Mouse (Mus musculus) heart, postnatal 0 days (tissue): ENCODE results near the gene Arpc2. TPM values are rescaled to one million over a fixed set of nuclear protein-coding genes. Genes with fewer than 3 reads are reported as not detected.

Source experiments
- ATAC-seq: fragments of 200-750 bp; cut with Nextera tagmentation; 2 replicates; pipeline ENCODE4 v1.8.0; 2017; ENCODE audit warnings: low read depth, moderate number of reproducible peaks, moderate library complexity; ENCODE audit not compliant: insufficient read depth
- DNase-seq: peaks from one replicate; pipeline ENCODE4 v3.0.0-alpha.2; 2016; ENCODE audit warnings: low spot score
- H3K27ac ChIP-seq: fragments of 300-500 bp; sonication (generic); 2 replicates; pipeline ENCODE4 v1.5.1; 2014; ENCODE audit warnings: low read depth, mild to moderate bottlenecking
- H3K27me3 ChIP-seq: fragments of 300-500 bp; sonication (generic); 2 replicates; pipeline ENCODE4 v1.6.1; 2014; ENCODE audit warnings: low read length, mixed read lengths; ENCODE audit not compliant: control insufficient read depth, insufficient read depth
- H3K36me3 ChIP-seq: fragments of 300-500 bp; sonication (generic); replicated peaks from 2 replicates; pipeline ENCODE4 v1.6.1; 2014; ENCODE audit warnings: low read length, mixed read lengths; ENCODE audit not compliant: control insufficient read depth, insufficient read depth
- H3K4me1 ChIP-seq: fragments of 300-500 bp; sonication (generic); 2 replicates; pipeline ENCODE4 v1.6.1; 2014; ENCODE audit warnings: antibody characterized with exemption; ENCODE audit not compliant: control insufficient read depth, insufficient read depth
- H3K4me2 ChIP-seq: fragments of 300-500 bp; sonication (generic); 2 replicates; pipeline ENCODE4 v1.6.1; 2014; ENCODE audit warnings: low read depth, mild to moderate bottlenecking, low read length, moderate library complexity
- H3K4me3 ChIP-seq: fragments of 300-500 bp; sonication (generic); 2 replicates; pipeline ENCODE4 v1.5.1; 2014; ENCODE audit warnings: low read depth, low read length
- H3K9ac ChIP-seq: fragments of 300-500 bp; sonication (generic); replicated peaks from 2 replicates; pipeline ENCODE4 v1.6.1; 2014; ENCODE audit warnings: low read depth, low read length, mixed read lengths
- H3K9me3 ChIP-seq: fragments of 300-500 bp; sonication (generic); replicated peaks from 2 replicates; pipeline ENCODE4 v1.6.1; 2016; ENCODE audit warnings: low read length; ENCODE audit not compliant: control insufficient read depth
- CTCF ChIP-seq: IDR thresholded peaks from 2 replicates; pipeline ENCODE4 v1.5.1; 2016; ENCODE audit warnings: antibody characterized with exemption, control low read depth, low read depth
- EP300 ChIP-seq: IDR thresholded peaks from 2 replicates; pipeline ENCODE4 v1.6.1; 2016; ENCODE audit warnings: antibody characterized with exemption, low read depth
- WGBS: fragments of 180-500 bp; shearing (Covaris S2); extraction: QIAGEN DNeasy Blood & Tissue Kit; methylation state at CpG from one replicate; pipeline ENCODE4 v1.1.7; 2014; 5-methylcytosine and 5-hydroxymethylcytosine counted together
- polyA plus RNA-seq: library from polyadenylated mRNA; unstranded; fragments of >200 nt; fragmentation: Nextera tagmentation; extraction: Ambion mirVana; gene quantifications from 2 replicates; pipeline ENCODE4 v1.2.1, GENCODE M21; 2015
- total RNA-seq: library from RNA; depleted of rRNA; stranded (reverse); fragments of >200 nt; gene quantifications from 2 replicates; pipeline ENCODE4 v1.2.3, GENCODE M21; 2014; ENCODE audit warnings: low replicate concordance

The Arpc2 gene
- total and polyA plus RNA-seq, 2 experiments from 2014 or later = 149 to 374 TPM

DNA sequence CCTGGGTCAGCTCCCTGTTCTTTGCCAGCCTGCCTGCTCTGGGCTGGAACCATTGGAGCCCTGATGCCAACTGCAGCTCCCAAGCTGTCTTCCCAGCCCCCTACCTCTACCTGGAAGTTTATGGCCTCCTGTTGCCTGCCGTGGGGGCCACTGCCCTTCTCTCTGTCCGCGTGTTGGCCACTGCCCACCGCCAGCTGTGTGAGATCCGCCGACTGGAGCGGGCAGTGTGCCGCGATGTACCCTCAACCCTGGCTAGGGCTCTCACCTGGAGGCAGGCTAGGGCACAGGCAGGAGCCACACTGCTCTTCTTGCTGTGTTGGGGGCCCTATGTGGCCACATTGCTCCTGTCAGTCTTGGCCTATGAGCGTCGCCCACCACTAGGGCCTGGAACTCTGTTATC lies 43.1 kb downstream of the Arpc2 start:
- no peaks in the 10 kb centered on the region for H3K27me3 ChIP-seq
- H3K4me3 ChIP-seq = no peak overlapping the region
- DNase-seq (no peak), ATAC-seq (no peak)
- no peak overlapping the region for H3K27ac ChIP-seq
- no peaks in the 10 kb centered on the region for H3K9me3 ChIP-seq
- H3K4me1 ChIP-seq = peaks cover 25% of the 10 kb centered on the region
- 89% methylated on average over 11 of the region's 11 CpGs for WGBS
- no peak overlapping the region for H3K9ac ChIP-seq
- TF ChIP-seq EP300 (no peak), CTCF (no peak)
- H3K4me2 ChIP-seq = no peak overlapping the region
- peaks cover 43% of the 10 kb centered on the region for H3K36me3 ChIP-seq

DNA sequence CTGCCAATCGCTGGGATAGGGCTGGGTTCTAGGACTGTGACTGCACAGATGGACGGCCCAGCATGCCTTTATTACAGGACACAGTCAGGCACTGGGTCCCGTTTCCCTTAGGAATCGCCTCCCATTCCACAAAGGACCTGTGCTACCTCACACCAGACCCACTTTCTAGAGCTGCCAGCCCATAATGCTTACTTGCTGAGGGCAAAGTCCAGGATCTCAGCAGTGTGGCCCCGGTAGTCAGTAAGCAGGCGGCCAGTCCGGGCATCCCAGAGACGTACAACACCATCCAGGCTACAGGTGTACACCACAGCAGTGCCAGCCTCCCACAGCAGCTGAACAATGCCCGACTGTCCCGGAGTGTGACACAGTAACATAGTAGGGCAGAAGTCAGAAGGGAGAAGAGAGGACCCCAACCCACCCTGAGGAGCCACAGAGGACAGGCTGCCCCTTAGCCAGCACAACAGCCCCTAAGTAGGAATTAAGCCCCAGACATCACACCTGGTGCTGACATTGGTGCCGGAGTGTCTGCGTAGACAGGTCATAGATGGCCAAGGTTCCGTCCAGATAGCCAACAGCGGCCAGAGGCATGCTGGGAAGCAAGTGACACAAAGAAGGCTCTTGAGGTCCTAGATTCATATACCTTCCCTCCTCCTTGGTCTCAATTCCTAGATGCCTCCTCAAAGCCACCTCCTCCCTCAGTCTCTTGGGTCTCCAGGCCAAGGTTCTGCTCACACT lies 44.9 kb downstream of the Arpc2 start:
- DNase-seq (no peak), ATAC-seq (no peak)
- WGBS = 90% methylated on average over 14 of the region's 14 CpGs
- Histone ChIP-seq H3K27ac (no peak overlapping the region), H3K4me2 (no peak overlapping the region), H3K27me3 (no peaks in the 10 kb centered on the region), H3K4me1 (peaks cover 14% of the 10 kb centered on the region), H3K9ac (no peak overlapping the region), H3K9me3 (no peaks in the 10 kb centered on the region), H3K36me3 (peaks cover 43% of the 10 kb centered on the region), H3K4me3 (no peak overlapping the region)
- TF ChIP-seq CTCF = no peak
- TF ChIP-seq EP300 = no peak

DNA sequence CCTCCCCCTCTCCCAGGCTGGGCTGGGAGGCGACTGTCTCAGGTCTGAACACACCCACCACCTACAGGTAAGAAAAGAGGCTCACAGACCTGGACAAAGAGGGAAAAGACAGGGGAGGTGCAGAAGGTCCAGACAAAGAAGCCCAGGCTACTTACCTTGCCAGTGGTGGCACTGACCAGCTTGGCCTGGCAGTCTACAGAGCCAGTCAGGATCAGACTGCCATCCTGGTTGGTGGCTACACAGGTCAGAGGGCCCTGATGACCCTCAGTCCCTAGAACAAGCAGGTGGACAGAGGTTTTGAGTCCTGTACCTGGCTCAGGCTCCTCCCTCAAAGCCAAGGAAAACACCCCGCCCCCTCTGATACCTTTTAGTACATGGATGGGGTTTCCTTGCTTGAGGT lies 45.5 kb downstream of the Arpc2 start:
- DNase-seq (no peak), ATAC-seq (no peak)
- no peak overlapping the region for H3K9ac ChIP-seq
- no peak for TF ChIP-seq EP300
- TF ChIP-seq CTCF = no peak
- 98% methylated on average over 2 of the region's 2 CpGs for WGBS
- H3K36me3 ChIP-seq = peaks cover 43% of the 10 kb centered on the region
- no peak overlapping the region for H3K4me3 ChIP-seq
- H3K9me3 ChIP-seq = no peaks in the 10 kb centered on the region
- H3K27ac ChIP-seq = no peak overlapping the region
- H3K27me3 ChIP-seq = no peaks in the 10 kb centered on the region
- H3K4me2 ChIP-seq = no peak overlapping the region
- peaks cover 18% of the 10 kb centered on the region for H3K4me1 ChIP-seq

DNA sequence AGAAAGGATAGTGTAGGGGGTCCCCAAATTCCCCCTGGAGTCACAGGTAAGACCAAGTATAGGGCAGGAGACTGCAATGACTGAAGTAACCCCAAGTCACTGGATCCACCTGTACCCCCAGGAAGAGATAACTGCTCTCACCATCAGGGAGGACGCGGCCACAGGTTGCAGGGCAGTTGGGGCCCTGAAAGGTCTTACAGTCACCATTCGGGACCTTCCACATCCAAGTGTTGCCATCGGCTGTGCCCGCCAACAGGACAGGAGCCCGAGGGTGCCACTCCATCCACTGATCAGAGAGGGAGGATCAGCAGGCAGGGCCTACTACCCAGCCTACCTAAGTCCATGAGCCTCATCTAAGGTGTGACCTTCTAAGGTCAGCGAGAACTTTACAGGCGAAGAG lies 46.0 kb downstream of the Arpc2 start:
- H3K27me3 ChIP-seq = no peaks in the 10 kb centered on the region
- no peak overlapping the region for H3K9ac ChIP-seq
- TF ChIP-seq EP300 (no peak), CTCF (no peak)
- peaks cover 43% of the 10 kb centered on the region for H3K36me3 ChIP-seq
- H3K27ac ChIP-seq = no peak overlapping the region
- 96% methylated on average over 8 of the region's 8 CpGs for WGBS
- no peaks in the 10 kb centered on the region for H3K9me3 ChIP-seq
- DNase-seq (no peak), ATAC-seq (no peak)
- H3K4me2 ChIP-seq = no peak overlapping the region
- no peak overlapping the region for H3K4me3 ChIP-seq
- H3K4me1 ChIP-seq = peaks cover 13% of the 10 kb centered on the region

DNA sequence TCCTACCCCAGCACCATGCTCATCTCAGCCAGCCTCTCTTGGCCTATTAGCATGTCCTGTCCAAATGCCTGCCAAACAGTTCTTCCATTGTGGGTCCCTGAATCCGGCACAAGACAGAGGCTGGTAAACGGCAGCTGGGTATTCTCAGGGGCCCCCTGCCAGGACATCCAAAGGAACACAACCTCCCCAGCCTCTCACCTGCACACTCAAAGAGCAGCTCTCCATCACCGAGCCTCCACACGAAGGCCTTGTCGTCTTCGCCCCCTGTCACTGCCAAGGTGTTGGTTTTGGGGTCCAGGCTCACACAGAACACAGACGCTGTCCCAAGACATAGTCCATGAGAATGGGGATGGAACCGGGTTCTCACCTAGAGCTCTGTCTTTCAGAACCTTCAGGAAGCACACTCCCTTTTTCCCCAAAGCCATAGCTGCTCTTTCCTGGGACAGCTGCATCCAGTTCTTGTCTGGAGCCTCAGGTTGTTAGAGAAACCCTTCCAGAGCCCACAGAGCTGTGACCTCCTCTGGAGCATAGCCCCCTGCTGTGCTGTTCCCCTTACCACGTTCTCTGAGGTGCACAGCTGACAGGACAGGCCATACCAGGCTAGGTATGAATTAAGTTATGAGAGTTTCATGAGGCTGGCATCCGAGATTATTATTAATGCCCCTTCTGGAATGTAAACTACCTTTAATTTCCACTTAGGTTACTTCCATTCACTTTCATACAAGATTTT lies 47.2 kb downstream of the Arpc2 start:
- no peak overlapping the region for H3K4me3 ChIP-seq
- TF ChIP-seq CTCF (no peak), EP300 (no peak)
- ATAC-seq (no peak), DNase-seq (no peak)
- no peaks in the 10 kb centered on the region for H3K27me3 ChIP-seq
- H3K27ac ChIP-seq = no peak overlapping the region
- H3K9me3 ChIP-seq = no peaks in the 10 kb centered on the region
- no peak overlapping the region for H3K4me2 ChIP-seq
- WGBS = 87% methylated on average over 10 of the region's 10 CpGs
- no peak overlapping the region for H3K9ac ChIP-seq
- peaks cover 11% of the 10 kb centered on the region for H3K4me1 ChIP-seq
- peaks cover 47% of the 10 kb centered on the region for H3K36me3 ChIP-seq
